Mouse (Mus musculus) erythroid progenitor cell, adult 5-6 weeks (primary cell): ENCODE measurements around the gene Gm10283. TPM values are rescaled to one million over a fixed set of nuclear protein-coding genes. Genes with fewer than 3 reads are reported as not detected.

Experiments used
- total RNA-seq, 2 experiments: library from RNA; stranded (forward) in 1 of 2; stranded (reverse) in 1 of 2; fragments of 150-400 nt in 1 of 2; fragments of 186-747, 209-891 nt in 1 of 2; gene quantifications; 2 replicates each; pipeline versions ENCODE4 v1.2.3 to v1.2.4; 2015 to 2017; ENCODE audit warnings: low replicate concordance in 2 of 2

Gm10283 gene
- total RNA-seq, 2 experiments from 2014 or later: not detected

Other genes with a start within 250 kb of the Gm10283 start
- gene Aadat, start 2.7 kb upstream of the Gm10283 start, total RNA-seq (2015; ENCODE audit: low replicate concordance): not detected in 2 replicates
- gene Aadat, start 2.7 kb upstream of the Gm10283 start, total RNA-seq (2017; ENCODE audit: low replicate concordance): not detected in 2 replicates
- gene Mfap3l, start 129.6 kb upstream of the Gm10283 start, total RNA-seq (2015; ENCODE audit: low replicate concordance): 2.1 TPM in 1 of 2 replicates, not detected in the other
- gene Mfap3l, start 129.6 kb upstream of the Gm10283 start, total RNA-seq (2017; ENCODE audit: low replicate concordance): 0.45 and 0.51 TPM in 2 replicates